Mouse (Mus musculus): Measurements from ENCODE around the gene Ttyh2. TPM values are rescaled to one million over a fixed set of nuclear protein-coding genes. Genes with fewer than 3 reads are reported as not detected.

Ttyh2 gene
- polyA plus RNA-seq, 1 experiment from 2014 or later, result 73.4 TPM

- no peak for ATAC-seq
- WGBS, result 62% methylated on average over 12 of the region's 12 CpGs
- no peak overlapping the region for H3K9ac ChIP-seq (ENCODE audit: low read depth, low read length)
- no peak overlapping the region for H3K27ac ChIP-seq (ENCODE audit: low read depth, low read length)
- TF ChIP-seq CTCF (IDR thresholded peaks at IDR 0.05; ENCODE audit: low read depth), result no peak
- H3K36me3 ChIP-seq (ENCODE audit: control insufficient read depth, insufficient read depth), result no peaks in the 10 kb centered on the region
- H3K4me2 ChIP-seq (replicated peaks; ENCODE audit: low read depth), result no peak overlapping the region
- no peak overlapping the region for H3K4me3 ChIP-seq (ENCODE audit: low read depth, low read length)
- H3K27me3 ChIP-seq (replicated peaks; ENCODE audit: control insufficient read depth, insufficient read depth, low read length), result peaks cover 6% of the 10 kb centered on the region; the same call in 1 of the 2 replicates
- no peaks in the 10 kb centered on the region for H3K9me3 ChIP-seq (ENCODE audit: control insufficient read depth)
- no peaks in the 10 kb centered on the region for H3K4me1 ChIP-seq (replicated peaks; ENCODE audit: control insufficient read depth, insufficient read depth, low read length)
Observed at GRCm38 (mm10) chr11:114642184-114642583, 33.0 kb upstream of the Ttyh2 start.

DNA sequence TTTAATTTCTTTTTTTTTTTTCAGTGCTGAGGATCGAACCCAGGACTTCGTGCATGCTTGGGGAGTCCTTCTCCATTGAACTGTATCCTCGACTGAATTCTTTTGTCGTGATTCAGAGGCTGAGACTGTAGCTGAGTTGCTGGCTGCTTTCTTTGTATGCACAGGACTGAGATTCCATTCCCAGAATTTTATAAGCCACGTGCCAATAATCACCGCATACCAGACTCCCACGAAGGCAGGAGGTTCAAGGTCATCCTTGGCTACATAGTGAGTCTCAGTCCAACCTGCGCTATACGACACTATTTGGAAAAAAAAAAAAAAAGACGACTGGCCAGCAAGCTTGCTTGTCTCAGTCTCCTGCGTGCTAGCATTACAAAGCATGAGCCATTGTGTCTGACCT is 32.3 kb upstream of the Ttyh2 start:
- H3K9me3 ChIP-seq (ENCODE audit: control insufficient read depth), result no peaks in the 10 kb centered on the region
- no peaks in the 10 kb centered on the region for H3K36me3 ChIP-seq (ENCODE audit: control insufficient read depth, insufficient read depth)
- no peaks in the 10 kb centered on the region for H3K4me1 ChIP-seq (replicated peaks; ENCODE audit: control insufficient read depth, insufficient read depth, low read length)
- no peak overlapping the region for H3K4me2 ChIP-seq (replicated peaks; ENCODE audit: low read depth)
- 64% methylated on average over 11 of the region's 11 CpGs for WGBS
- no peak for ATAC-seq
- H3K27me3 ChIP-seq (replicated peaks; ENCODE audit: control insufficient read depth, insufficient read depth, low read length), result peaks cover 6% of the 10 kb centered on the region; the same call in 1 of the 2 replicates
- no peak for TF ChIP-seq CTCF (IDR thresholded peaks at IDR 0.05; ENCODE audit: low read depth)
- no peak overlapping the region for H3K9ac ChIP-seq (ENCODE audit: low read depth, low read length)
- no peak overlapping the region for H3K27ac ChIP-seq (ENCODE audit: low read depth, low read length)
- no peak overlapping the region for H3K4me3 ChIP-seq (ENCODE audit: low read depth, low read length)

DNA sequence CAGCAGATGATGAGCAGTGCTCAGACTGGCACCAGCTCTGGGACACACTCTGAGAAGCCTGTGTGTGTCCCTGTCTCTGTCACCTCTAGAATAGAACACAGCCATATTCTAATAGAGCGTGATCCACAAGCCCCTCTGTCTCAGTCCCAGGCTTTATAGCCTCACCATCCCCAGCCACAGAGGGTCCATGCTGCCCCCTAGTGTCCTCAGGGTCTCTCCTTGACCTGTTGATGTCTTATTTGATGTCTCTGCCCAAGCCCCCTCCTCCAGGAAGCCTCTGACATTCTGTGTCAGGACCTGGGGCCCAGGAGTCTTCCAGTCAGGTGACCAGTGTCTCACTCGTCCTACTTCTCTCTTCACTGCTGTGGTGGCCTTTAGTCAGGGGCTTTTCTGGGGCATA is 31.1 kb upstream of the Ttyh2 start:
- no peak overlapping the region for H3K9ac ChIP-seq (ENCODE audit: low read depth, low read length)
- H3K9me3 ChIP-seq (ENCODE audit: control insufficient read depth), result no peaks in the 10 kb centered on the region
- H3K4me3 ChIP-seq (ENCODE audit: low read depth, low read length), result no peak overlapping the region
- ATAC-seq, result no peak
- no peak overlapping the region for H3K27ac ChIP-seq (ENCODE audit: low read depth, low read length)
- no peaks in the 10 kb centered on the region for H3K36me3 ChIP-seq (ENCODE audit: control insufficient read depth, insufficient read depth)
- H3K27me3 ChIP-seq (replicated peaks; ENCODE audit: control insufficient read depth, insufficient read depth, low read length), result peaks cover 6% of the 10 kb centered on the region; the same call in 1 of the 2 replicates
- WGBS, result 47% methylated on average over 2 of the region's 2 CpGs
- no peak for TF ChIP-seq CTCF (IDR thresholded peaks at IDR 0.05; ENCODE audit: low read depth)
- H3K4me2 ChIP-seq (replicated peaks; ENCODE audit: low read depth), result no peak overlapping the region
- H3K4me1 ChIP-seq (replicated peaks; ENCODE audit: control insufficient read depth, insufficient read depth, low read length), result no peaks in the 10 kb centered on the region

DNA sequence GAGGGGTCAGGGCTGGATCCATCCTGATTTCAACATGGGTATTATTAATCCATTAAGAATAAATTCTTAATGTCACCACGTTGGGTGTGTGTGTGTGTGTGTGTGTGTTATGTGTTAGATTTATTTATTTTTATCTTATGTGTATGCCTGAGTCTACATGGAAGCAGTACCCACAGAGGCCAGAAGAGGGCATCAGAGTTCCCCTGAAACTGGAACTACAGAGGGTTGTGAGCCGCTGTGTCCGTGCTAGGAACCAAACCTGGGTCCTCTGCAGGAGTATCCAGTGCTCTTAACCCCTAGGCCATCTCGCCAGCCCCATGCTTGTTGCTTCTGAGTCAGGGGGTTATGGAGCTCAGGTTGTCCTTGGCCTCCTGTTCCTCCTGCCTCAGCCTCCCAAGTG is 25.7 kb upstream of the Ttyh2 start:
- no peak overlapping the region for H3K27ac ChIP-seq (ENCODE audit: low read depth, low read length)
- no peaks in the 10 kb centered on the region for H3K4me1 ChIP-seq (replicated peaks; ENCODE audit: control insufficient read depth, insufficient read depth, low read length)
- no peak overlapping the region for H3K9ac ChIP-seq (ENCODE audit: low read depth, low read length)
- H3K9me3 ChIP-seq (ENCODE audit: control insufficient read depth), result no peaks in the 10 kb centered on the region
- TF ChIP-seq CTCF (IDR thresholded peaks at IDR 0.05; ENCODE audit: low read depth), result peak; percentile 27
- WGBS, result 57% methylated on average over 4 of the region's 4 CpGs
- no peak overlapping the region for H3K4me2 ChIP-seq (replicated peaks; ENCODE audit: low read depth)
- ATAC-seq, result no peak
- no peaks in the 10 kb centered on the region for H3K36me3 ChIP-seq (ENCODE audit: control insufficient read depth, insufficient read depth)
- H3K4me3 ChIP-seq (ENCODE audit: low read depth, low read length), result no peak overlapping the region
- H3K27me3 ChIP-seq (replicated peaks; ENCODE audit: control insufficient read depth, insufficient read depth, low read length), result peaks cover 11% of the 10 kb centered on the region; the same call in 1 of the 2 replicates

DNA sequence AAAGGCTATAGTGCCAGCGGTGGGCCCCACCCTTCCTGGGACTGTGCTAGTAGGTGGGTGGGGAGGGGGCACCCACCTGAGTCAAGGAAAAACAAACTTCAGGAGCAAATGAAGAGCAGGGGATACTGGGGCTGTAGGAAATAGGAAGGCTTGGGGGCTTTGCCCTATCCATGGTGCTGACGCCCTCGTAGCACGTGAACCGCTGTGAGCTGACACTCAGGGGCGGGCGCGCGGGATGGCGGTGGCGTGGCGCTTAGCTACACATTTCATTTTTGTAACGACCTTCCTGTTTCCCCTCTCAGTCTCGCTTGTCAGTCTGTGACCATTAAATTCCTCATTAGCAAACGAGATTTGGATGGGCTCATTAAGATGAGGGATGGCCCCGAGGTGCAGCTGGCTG is 22.7 kb upstream of the Ttyh2 start:
- ATAC-seq, result no peak
- Histone ChIP-seq H3K27me3 (replicated peaks; ENCODE audit: control insufficient read depth, insufficient read depth, low read length) (peaks cover 17% of the 10 kb centered on the region; the same call in 1 of the 2 replicates), H3K9me3 (ENCODE audit: control insufficient read depth) (no peaks in the 10 kb centered on the region), H3K27ac (ENCODE audit: low read depth, low read length) (no peak overlapping the region), H3K4me1 (replicated peaks; ENCODE audit: control insufficient read depth, insufficient read depth, low read length) (no peaks in the 10 kb centered on the region), H3K4me3 (ENCODE audit: low read depth, low read length) (no peak overlapping the region), H3K4me2 (replicated peaks; ENCODE audit: low read depth) (no peak overlapping the region), H3K9ac (ENCODE audit: low read depth, low read length) (no peak overlapping the region), H3K36me3 (ENCODE audit: control insufficient read depth, insufficient read depth) (no peaks in the 10 kb centered on the region)
- WGBS, result 4% methylated on average over 16 of the region's 16 CpGs
- TF ChIP-seq CTCF (IDR thresholded peaks at IDR 0.05; ENCODE audit: low read depth), result no peak

DNA sequence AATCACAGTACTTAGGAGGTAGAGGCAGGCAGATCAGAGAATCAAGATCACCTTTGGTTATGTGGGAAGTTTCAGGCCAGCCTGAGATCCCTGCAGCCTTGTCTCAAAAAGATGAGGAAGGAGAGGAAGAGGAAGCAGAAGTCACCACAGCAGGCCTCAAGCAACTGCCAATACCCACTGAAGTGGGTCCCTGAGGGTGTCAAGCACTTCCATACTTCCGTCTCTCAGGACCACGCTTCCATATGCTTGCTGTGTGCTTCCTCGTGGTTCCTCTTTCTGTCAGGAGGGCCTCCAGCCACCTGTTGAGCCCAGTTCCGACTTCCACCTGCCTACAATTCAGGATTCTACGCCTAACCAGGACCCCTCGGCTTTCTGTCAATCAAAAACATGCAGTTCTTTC is 21.6 kb upstream of the Ttyh2 start:
- H3K9ac ChIP-seq (ENCODE audit: low read depth, low read length), result no peak overlapping the region
- no peak overlapping the region for H3K4me3 ChIP-seq (ENCODE audit: low read depth, low read length)
- H3K4me2 ChIP-seq (replicated peaks; ENCODE audit: low read depth), result no peak overlapping the region
- H3K36me3 ChIP-seq (ENCODE audit: control insufficient read depth, insufficient read depth), result no peaks in the 10 kb centered on the region
- no peak for ATAC-seq
- no peak for TF ChIP-seq CTCF (IDR thresholded peaks at IDR 0.05; ENCODE audit: low read depth)
- peaks cover 18% of the 10 kb centered on the region; the same call in 1 of the 2 replicates for H3K27me3 ChIP-seq (replicated peaks; ENCODE audit: control insufficient read depth, insufficient read depth, low read length)
- whole genome bisulfite sequencing, result 77% methylated on average over 6 of the region's 6 CpGs
- no peak overlapping the region for H3K27ac ChIP-seq (ENCODE audit: low read depth, low read length)
- H3K4me1 ChIP-seq (replicated peaks; ENCODE audit: control insufficient read depth, insufficient read depth, low read length), result no peaks in the 10 kb centered on the region
- H3K9me3 ChIP-seq (ENCODE audit: control insufficient read depth), result no peaks in the 10 kb centered on the region

GRCm38 (mm10) chr11:114654552-114654951 is 20.7 kb upstream of the Ttyh2 start:
- Histone ChIP-seq H3K27me3 (replicated peaks; ENCODE audit: control insufficient read depth, insufficient read depth, low read length) (peaks cover 18% of the 10 kb centered on the region; the same call in 1 of the 2 replicates), H3K36me3 (ENCODE audit: control insufficient read depth, insufficient read depth) (no peaks in the 10 kb centered on the region), H3K4me2 (replicated peaks; ENCODE audit: low read depth) (no peak overlapping the region), H3K4me1 (replicated peaks; ENCODE audit: control insufficient read depth, insufficient read depth, low read length) (no peaks in the 10 kb centered on the region), H3K9ac (ENCODE audit: low read depth, low read length) (no peak overlapping the region), H3K27ac (ENCODE audit: low read depth, low read length) (no peak overlapping the region), H3K9me3 (ENCODE audit: control insufficient read depth) (no peaks in the 10 kb centered on the region), H3K4me3 (ENCODE audit: low read depth, low read length) (no peak overlapping the region)
- TF ChIP-seq CTCF (IDR thresholded peaks at IDR 0.05; ENCODE audit: low read depth), result peak; percentile 41
- WGBS, result 54% methylated on average over 5 of the region's 5 CpGs
- no peak for ATAC-seq
